Mouse (Mus musculus): ENCODE data around the gene Gpr19. TPM values are rescaled to one million over a fixed set of nuclear protein-coding genes. Genes with fewer than 3 reads are reported as not detected.

Gene Gpr19
- total and polyA plus RNA-seq, 3 experiments, result 5.2 to 9.6 (median 8.6) TPM

- no peak for DNase-seq
Observed at GRCm38 (mm10) chr6:134922511-134923195, 24.3 kb upstream of the Gpr19 start.

DNA sequence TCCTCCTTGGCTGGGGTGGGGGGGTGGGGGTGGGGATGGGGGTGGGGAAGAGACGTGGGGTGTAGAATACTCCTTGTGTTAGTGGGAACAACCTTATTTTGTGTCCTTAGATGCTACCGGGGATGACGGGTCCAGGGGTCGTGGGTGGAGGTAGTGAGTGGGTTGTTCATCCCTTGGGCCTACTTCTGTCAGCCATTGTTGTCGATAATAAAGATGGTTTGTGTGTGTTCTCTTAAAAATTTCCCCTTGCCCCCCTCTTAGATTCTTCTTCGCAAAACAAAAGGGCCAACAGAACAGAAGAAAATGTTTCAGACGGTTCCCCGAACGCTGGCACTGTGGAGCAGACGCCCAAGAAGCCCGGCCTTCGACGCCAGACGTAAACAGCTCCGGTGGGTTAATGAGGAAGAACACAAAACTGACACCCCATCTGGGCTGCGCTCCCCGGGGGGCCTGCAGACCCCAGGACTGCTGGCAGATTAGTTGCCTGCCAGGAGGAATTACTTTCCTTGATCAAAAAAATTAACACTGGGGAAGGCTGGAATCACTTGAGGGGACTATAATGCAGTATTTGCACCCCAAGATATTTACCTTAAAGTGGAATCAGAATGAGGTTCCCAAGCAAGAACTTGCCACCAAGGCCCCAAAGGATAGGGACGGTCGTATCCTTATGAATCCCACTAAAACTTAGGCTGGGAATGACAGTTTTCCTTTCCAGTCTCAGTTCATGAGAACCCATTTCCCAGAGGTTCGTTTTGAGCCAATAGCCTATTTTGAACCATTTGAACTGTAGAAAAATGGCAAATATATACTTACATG, 23.5 kb upstream of the Gpr19 start:
- DNase-seq, result peak; percentile 27

DNA sequence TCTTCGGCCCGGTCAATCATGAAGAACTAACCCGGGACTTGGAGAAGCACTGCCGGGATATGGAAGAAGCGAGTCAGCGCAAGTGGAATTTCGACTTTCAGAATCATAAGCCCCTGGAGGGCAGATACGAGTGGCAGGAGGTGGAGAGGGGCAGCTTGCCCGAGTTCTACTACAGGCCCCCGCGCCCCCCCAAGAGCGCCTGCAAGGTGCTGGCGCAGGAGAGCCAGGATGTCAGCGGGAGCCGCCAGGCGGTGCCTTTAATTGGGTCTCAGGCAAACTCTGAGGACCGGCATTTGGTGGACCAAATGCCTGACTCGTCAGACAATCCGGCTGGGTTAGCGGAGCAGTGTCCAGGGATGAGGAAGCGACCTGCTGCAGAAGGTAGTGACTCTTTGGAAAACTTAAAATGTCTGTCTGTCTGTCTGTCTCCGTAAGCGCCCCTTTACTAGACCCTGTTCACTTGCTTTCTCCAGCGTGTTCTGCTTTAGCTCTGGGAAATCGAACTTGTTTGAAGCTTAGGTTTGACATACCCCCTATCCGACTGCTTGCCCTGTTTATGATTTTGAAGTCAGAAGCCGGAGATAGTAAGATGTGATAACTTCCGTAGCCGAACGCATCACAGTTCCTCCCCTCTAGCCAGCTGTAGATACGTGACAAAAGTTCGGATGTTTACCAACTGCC, 22.8 kb upstream of the Gpr19 start:
- peak; percentile 79 for DNase-seq

DNA sequence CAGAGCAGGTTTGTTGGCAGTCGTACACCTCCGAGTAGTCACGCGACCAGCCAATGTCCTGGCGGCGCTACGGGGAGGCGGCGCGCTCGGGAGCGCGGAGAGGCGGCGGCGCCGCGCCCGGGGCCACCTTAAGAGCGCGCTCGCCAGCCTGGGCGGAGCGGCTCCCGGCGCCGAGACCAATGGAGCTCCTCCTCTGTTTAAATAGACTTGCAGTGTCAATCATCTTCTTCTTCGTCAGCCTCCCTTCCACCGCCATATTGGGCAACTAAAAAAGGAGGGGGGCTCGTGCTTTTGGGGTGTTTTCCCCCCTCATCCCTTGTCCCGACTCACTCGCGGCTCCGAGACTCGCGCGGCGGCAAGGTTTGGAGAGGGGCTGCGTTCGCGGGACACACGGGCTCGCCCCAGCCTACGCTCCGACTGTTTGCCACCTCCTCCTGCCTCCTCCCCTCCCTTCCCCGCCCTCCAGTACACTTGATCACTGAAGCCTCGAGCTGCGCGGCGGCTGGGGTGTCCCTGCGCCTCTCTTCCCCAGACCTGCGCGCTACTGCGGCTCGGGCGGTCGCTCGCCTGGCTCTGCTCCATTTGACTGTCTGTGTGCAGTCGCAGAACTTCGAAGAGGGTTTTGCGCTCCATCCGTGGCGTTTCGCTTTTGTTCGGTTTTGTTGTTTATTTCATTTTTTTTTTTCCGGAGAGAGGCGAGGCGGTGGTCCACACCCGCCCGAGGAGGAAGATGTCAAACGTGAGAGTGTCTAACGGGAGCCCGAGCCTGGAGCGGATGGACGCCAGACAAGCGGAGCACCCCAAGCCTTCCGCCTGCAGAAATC, 22.0 kb upstream of the Gpr19 start, which contains the start of gene Cdkn1b:
Cdkn1b (plus strand) TSS at position 212 of the 824 bp plus-strand sequence.
- peak; percentile 94 for DNase-seq

GRCm38 (mm10) chr6:134919511-134920189, 21.3 kb upstream of the Gpr19 start:
- DNase-seq, result no peak

DNA sequence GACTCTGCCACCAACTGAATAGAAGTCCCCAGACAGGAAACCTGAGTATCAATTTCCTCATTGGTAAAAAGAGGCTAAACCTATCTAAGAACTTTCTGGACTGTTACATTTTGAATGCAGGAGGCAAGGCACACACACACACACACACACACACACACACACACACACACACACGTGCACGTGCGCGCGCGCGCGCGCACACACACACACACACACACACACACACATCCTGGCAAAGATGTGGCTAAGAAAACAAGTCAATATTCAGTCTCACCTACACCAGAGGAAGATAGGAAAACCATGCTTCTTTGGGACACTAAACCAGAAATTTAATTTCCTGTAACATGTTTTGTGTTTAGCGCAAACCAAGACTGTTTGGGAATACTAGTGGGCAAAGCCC, 20.4 kb upstream of the Gpr19 start:
- no peak for DNase-seq

- peak; percentile 79 for DNase-seq
Observed at GRCm38 (mm10) chr6:134917087-134917486, 18.7 kb upstream of the Gpr19 start.

GRCm38 (mm10) chr6:134916641-134917040, 18.3 kb upstream of the Gpr19 start:
- DNase-seq, result peak; percentile 27

DNA sequence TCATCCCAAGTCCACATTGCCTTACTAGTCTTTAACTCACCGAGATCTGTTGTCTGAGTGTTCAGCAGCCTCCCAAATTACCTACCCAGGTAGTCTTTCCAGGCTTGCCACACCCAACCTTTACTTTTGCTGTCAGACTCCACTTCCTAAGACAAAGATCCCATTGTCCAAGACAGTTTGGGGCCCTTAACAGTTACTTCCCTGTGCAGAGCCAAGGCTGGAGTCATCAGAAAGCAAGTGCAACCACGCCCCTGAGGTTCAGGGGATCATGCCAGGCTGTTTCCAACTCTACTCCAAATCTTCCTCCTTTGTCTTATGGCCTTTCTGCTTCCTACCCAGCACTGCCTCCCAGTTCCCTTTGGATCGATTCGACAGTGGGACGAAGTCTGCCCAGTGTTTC, 16.1 kb upstream of the Gpr19 start:
- no peak for DNase-seq

- no peak for DNase-seq
Observed at GRCm38 (mm10) chr6:134905811-134906210, 7.4 kb upstream of the Gpr19 start.

GRCm38 (mm10) chr6:134903891-134904884, 5.8 kb upstream of the Gpr19 start:
- DNase-seq, result no peak

GRCm38 (mm10) chr6:134903368-134903767, 5.0 kb upstream of the Gpr19 start:
- DNase-seq, result no peak

DNA sequence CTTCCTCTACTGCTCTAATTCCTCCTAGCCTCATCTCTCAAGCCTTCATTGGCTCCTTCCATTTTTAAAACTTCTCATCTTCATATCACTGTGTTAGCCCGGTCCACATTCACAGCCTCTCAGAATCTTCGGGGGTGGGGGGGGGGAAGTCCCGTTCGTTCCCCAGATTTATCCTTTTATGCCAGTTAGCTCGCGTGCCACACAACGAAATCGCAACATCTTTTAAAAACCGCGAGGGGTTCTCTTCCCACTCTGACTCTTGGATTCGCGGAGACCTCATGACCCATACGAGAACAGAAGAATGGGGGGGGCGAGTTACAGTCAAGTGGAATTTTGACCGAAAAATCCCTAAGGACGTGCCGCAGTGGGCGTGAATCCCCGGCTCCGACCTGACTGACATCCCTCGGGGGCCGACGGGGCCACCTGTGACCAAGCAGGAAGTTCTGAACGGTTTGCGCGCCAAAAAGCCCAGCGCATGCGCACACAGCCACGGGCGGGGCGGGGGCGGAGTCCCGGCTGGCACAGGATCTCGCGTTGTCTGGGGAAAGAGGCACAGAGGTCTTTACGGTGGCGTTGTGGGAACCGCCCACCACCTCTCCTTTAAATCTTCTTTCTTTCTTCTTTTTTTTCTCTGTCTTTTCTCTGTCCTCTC, 809 bp downstream of the Gpr19 start:
- peak; percentile 97 for DNase-seq

GRCm38 (mm10) chr6:134896570-134897436, 1.6 kb downstream of the Gpr19 start:
- no peak for DNase-seq

DNA sequence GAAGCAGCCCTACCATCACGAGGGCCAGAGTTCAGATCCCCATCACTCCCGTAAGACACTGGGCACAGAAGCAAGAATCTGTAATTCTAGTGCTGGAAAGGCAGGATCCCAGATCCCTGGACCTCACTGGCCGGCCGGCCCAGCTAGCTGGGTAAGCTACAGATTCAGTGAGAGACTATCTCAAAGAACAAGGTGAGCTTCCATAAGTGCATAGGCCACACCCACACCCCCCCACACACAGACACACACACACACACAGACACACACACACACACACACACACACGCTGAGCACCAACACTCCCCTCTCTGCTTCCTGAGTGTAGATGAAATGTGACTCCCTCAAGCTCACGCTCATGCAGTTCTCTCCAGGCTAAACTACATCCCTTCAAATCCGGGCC, 7.9 kb downstream of the Gpr19 start:
- DNase-seq, result no peak

DNA sequence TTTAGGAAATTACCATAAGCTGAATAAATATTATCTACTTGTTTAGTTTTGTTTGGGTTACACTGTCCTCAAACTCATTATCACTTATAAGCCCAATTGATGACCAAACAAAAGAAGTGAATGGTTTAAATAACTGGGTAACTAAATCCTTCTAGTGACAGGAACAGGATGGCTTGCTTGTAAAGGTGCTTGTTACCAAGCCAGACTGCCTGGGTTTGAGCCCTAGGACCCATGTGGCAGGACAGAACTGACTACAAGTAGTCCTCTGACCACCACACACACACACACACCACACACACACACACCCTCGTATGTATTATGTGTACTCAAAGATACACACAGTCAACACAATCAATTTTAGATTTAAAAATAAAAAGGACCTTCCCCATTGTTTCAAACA, 8.6 kb downstream of the Gpr19 start:
- DNase-seq, result no peak

- no peak for DNase-seq
Observed at GRCm38 (mm10) chr6:134888563-134889017, 9.8 kb downstream of the Gpr19 start.

DNA sequence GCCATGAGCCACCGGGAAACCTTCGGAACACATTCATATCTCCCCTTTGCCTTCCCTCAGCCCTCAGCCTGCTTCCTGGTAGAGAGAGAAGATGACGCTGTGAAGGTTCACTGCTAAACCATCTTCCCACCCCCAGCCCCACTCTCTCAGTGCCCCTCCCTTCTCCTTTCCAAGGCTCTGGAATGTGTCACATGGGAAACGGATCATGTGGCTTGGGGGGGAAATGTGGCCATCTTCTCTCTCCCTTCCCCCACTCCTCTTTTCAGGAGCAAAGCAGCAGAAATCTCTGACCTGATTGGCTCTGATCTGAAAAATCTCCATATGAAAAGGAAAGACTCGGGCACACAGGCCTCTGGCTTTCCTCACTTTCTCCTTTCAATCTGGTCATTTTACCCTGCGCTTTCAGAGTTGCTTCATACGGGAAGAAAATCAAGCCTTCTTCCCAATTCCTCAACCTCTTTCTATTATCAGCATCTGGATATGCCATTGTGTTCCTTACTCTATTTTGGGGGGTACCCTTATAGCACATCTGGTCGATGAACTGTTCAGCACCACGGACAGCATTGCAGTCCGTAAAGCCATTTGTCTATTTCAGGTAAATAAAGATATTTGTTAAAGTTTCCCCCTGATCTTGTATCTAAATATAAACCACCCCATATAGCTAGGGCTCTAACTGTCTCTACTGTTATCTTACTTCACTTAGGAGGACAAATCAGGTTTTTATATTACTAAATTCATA, 10.5 kb downstream of the Gpr19 start:
- DNase-seq, result no peak

Data from adrenal gland, adult 2 months (tissue).